Mouse (Mus musculus): ENCODE data around the gene Agap1. TPM values are rescaled to one million over a fixed set of nuclear protein-coding genes. Genes with fewer than 3 reads are reported as not detected.

The Agap1 gene
- polyA plus RNA-seq, 1 experiment, result 4.3 TPM

GRCm38 (mm10) chr1:89583369-89583768 is 128.8 kb downstream of the Agap1 start:
- peaks cover 5% of the 10 kb centered on the region; the same call in 1 of the 2 replicates for H3K4me1 ChIP-seq (replicated peaks; ENCODE audit: control insufficient read depth, insufficient read depth, low read length)
- TF ChIP-seq CTCF (IDR thresholded peaks at IDR 0.05; ENCODE audit: borderline replicate concordance, control insufficient read depth, extremely low read depth, insufficient read depth, low read length, poor library complexity), result no peak
- no peak overlapping the region for H3K27ac ChIP-seq (ENCODE audit: control insufficient read depth, insufficient read depth, low read length)
- 85% methylated on average over 5 of the region's 5 CpGs for WGBS
- no peak overlapping the region for H3K4me3 ChIP-seq (ENCODE audit: control insufficient read depth, insufficient read depth, low read length)
- peaks cover 10% of the 10 kb centered on the region; the same call in 1 of the 2 replicates for H3K27me3 ChIP-seq (ENCODE audit: control insufficient read depth, insufficient read depth, low read length)
- no peak for DNase-seq
- H3K36me3 ChIP-seq (ENCODE audit: control insufficient read depth, insufficient read depth, low read length), result no peaks in the 10 kb centered on the region

GRCm38 (mm10) chr1:89586991-89587683 is 132.5 kb downstream of the Agap1 start:
- no peaks in the 10 kb centered on the region for H3K36me3 ChIP-seq (ENCODE audit: control insufficient read depth, insufficient read depth, low read length)
- H3K4me3 ChIP-seq (ENCODE audit: control insufficient read depth, insufficient read depth, low read length), result no peak overlapping the region
- no peak for DNase-seq
- TF ChIP-seq POLR2A (IDR thresholded peaks at IDR 0.05; ENCODE audit: control insufficient read depth, extremely low read depth, insufficient read depth, low read length, poor library complexity), result no peak
- TF ChIP-seq CTCF (IDR thresholded peaks at IDR 0.05; ENCODE audit: borderline replicate concordance, control insufficient read depth, extremely low read depth, insufficient read depth, low read length, poor library complexity), result no peak
- H3K4me1 ChIP-seq (replicated peaks; ENCODE audit: control insufficient read depth, insufficient read depth, low read length), result no peaks in the 10 kb centered on the region
- H3K27ac ChIP-seq (ENCODE audit: control insufficient read depth, insufficient read depth, low read length), result no peak overlapping the region
- no peaks in the 10 kb centered on the region for H3K27me3 ChIP-seq (ENCODE audit: control insufficient read depth, insufficient read depth, low read length)
- 91% methylated on average over 14 of the region's 14 CpGs for WGBS

GRCm38 (mm10) chr1:89588154-89588553 is 133.5 kb downstream of the Agap1 start:
- WGBS, result 90% methylated on average over 4 of the region's 4 CpGs
- no peaks in the 10 kb centered on the region for H3K27me3 ChIP-seq (ENCODE audit: control insufficient read depth, insufficient read depth, low read length)
- no peaks in the 10 kb centered on the region for H3K36me3 ChIP-seq (ENCODE audit: control insufficient read depth, insufficient read depth, low read length)
- no peaks in the 10 kb centered on the region for H3K4me1 ChIP-seq (replicated peaks; ENCODE audit: control insufficient read depth, insufficient read depth, low read length)
- DNase-seq, result no peak
- H3K27ac ChIP-seq (ENCODE audit: control insufficient read depth, insufficient read depth, low read length), result no peak overlapping the region
- TF ChIP-seq POLR2A (IDR thresholded peaks at IDR 0.05; ENCODE audit: control insufficient read depth, extremely low read depth, insufficient read depth, low read length, poor library complexity), result no peak
- no peak for TF ChIP-seq CTCF (IDR thresholded peaks at IDR 0.05; ENCODE audit: borderline replicate concordance, control insufficient read depth, extremely low read depth, insufficient read depth, low read length, poor library complexity)
- no peak overlapping the region for H3K4me3 ChIP-seq (ENCODE audit: control insufficient read depth, insufficient read depth, low read length)

- H3K27ac ChIP-seq (ENCODE audit: control insufficient read depth, insufficient read depth, low read length), result no peak overlapping the region
- WGBS, result 93% methylated on average over 7 of the region's 7 CpGs
- no peak for DNase-seq
- no peak overlapping the region for H3K4me3 ChIP-seq (ENCODE audit: control insufficient read depth, insufficient read depth, low read length)
- H3K4me1 ChIP-seq (replicated peaks; ENCODE audit: control insufficient read depth, insufficient read depth, low read length), result no peaks in the 10 kb centered on the region
- TF ChIP-seq POLR2A (IDR thresholded peaks at IDR 0.05; ENCODE audit: control insufficient read depth, extremely low read depth, insufficient read depth, low read length, poor library complexity), result no peak
- no peak for TF ChIP-seq CTCF (IDR thresholded peaks at IDR 0.05; ENCODE audit: borderline replicate concordance, control insufficient read depth, extremely low read depth, insufficient read depth, low read length, poor library complexity)
- H3K27me3 ChIP-seq (ENCODE audit: control insufficient read depth, insufficient read depth, low read length), result no peaks in the 10 kb centered on the region
- H3K36me3 ChIP-seq (ENCODE audit: control insufficient read depth, insufficient read depth, low read length), result no peaks in the 10 kb centered on the region
Measured at GRCm38 (mm10) chr1:89590994-89591393, 136.4 kb downstream of the Agap1 start.

- Histone ChIP-seq H3K36me3 (ENCODE audit: control insufficient read depth, insufficient read depth, low read length) (no peaks in the 10 kb centered on the region), H3K27ac (ENCODE audit: control insufficient read depth, insufficient read depth, low read length) (no peak overlapping the region), H3K27me3 (ENCODE audit: control insufficient read depth, insufficient read depth, low read length) (no peaks in the 10 kb centered on the region), H3K4me1 (replicated peaks; ENCODE audit: control insufficient read depth, insufficient read depth, low read length) (no peaks in the 10 kb centered on the region), H3K4me3 (ENCODE audit: control insufficient read depth, insufficient read depth, low read length) (no peak overlapping the region)
- 97% methylated on average over 4 of the region's 4 CpGs for WGBS
- no peak for DNase-seq
- TF ChIP-seq CTCF (IDR thresholded peaks at IDR 0.05; ENCODE audit: borderline replicate concordance, control insufficient read depth, extremely low read depth, insufficient read depth, low read length, poor library complexity), result no peak
- no peak for TF ChIP-seq POLR2A (IDR thresholded peaks at IDR 0.05; ENCODE audit: control insufficient read depth, extremely low read depth, insufficient read depth, low read length, poor library complexity)
Measured at GRCm38 (mm10) chr1:89593219-89593618, 138.6 kb downstream of the Agap1 start.

GRCm38 (mm10) chr1:89594999-89595398 is 140.4 kb downstream of the Agap1 start:
- WGBS, result 97% methylated on average over 8 of the region's 8 CpGs
- Histone ChIP-seq H3K36me3 (ENCODE audit: control insufficient read depth, insufficient read depth, low read length) (no peaks in the 10 kb centered on the region), H3K4me1 (replicated peaks; ENCODE audit: control insufficient read depth, insufficient read depth, low read length) (no peaks in the 10 kb centered on the region)

GRCm38 (mm10) chr1:89595421-89595820 is 140.8 kb downstream of the Agap1 start:
- TF ChIP-seq CTCF (IDR thresholded peaks at IDR 0.05; ENCODE audit: borderline replicate concordance, control insufficient read depth, extremely low read depth, insufficient read depth, low read length, poor library complexity) (no peak), POLR2A (IDR thresholded peaks at IDR 0.05; ENCODE audit: control insufficient read depth, extremely low read depth, insufficient read depth, low read length, poor library complexity) (no peak)
- H3K4me1 ChIP-seq (replicated peaks; ENCODE audit: control insufficient read depth, insufficient read depth, low read length), result no peaks in the 10 kb centered on the region

More at GRCm38 (mm10) chr1:89594999-89595398, 140.4 kb downstream of the Agap1 start:
- no peak for DNase-seq
- no peak overlapping the region for H3K4me3 ChIP-seq (ENCODE audit: control insufficient read depth, insufficient read depth, low read length)
- no peaks in the 10 kb centered on the region for H3K27me3 ChIP-seq (ENCODE audit: control insufficient read depth, insufficient read depth, low read length)
- TF ChIP-seq CTCF (IDR thresholded peaks at IDR 0.05; ENCODE audit: borderline replicate concordance, control insufficient read depth, extremely low read depth, insufficient read depth, low read length, poor library complexity), result no peak
- no peak for TF ChIP-seq POLR2A (IDR thresholded peaks at IDR 0.05; ENCODE audit: control insufficient read depth, extremely low read depth, insufficient read depth, low read length, poor library complexity)
- no peak overlapping the region for H3K27ac ChIP-seq (ENCODE audit: control insufficient read depth, insufficient read depth, low read length)

More at GRCm38 (mm10) chr1:89595421-89595820, 140.8 kb downstream of the Agap1 start:
- H3K36me3 ChIP-seq (ENCODE audit: control insufficient read depth, insufficient read depth, low read length), result no peaks in the 10 kb centered on the region
- WGBS, result 94% methylated on average over 7 of the region's 7 CpGs
- no peak for DNase-seq
- H3K27me3 ChIP-seq (ENCODE audit: control insufficient read depth, insufficient read depth, low read length), result no peaks in the 10 kb centered on the region
- H3K4me3 ChIP-seq (ENCODE audit: control insufficient read depth, insufficient read depth, low read length), result no peak overlapping the region
- H3K27ac ChIP-seq (ENCODE audit: control insufficient read depth, insufficient read depth, low read length), result no peak overlapping the region

All from thymus, adult 2 months (tissue).